Mouse (Mus musculus) spleen, adult 12 weeks (tissue): Measurements from ENCODE around the gene Myo9b.
"Not testable (repeated sequence)": the region's sequence is repeated elsewhere in the genome, so short reads cannot be mapped to it uniquely, and the experiment has no call there.

Experiments
- DNase-seq: peaks from one replicate; pipeline ENCODE4 v3.0.0; 2022; ENCODE audit warnings: low spot score

Gene Myo9b

DNA sequence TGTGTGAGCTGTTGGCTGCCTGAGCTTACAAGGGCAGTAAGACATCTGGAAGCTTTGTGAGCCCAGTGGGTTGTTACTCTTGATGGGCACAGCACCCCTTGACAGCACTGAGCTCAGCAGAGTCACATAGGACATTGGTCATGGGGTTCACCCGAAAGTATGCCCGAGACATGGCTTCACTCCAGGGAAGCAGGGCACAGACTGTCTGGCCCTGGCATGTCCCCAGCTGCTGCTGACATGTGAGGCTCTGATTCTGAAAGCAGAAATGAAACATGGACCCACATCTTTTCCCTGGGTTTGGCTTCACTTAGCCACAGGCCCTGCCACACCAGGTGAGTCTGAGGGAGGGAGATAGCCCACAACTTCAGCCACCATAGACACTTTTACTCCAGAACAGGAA is 24.3 kb downstream of the Myo9b start:
- DNase-seq = no peak

- no peak for DNase-seq
Observed at GRCm38 (mm10) chr8:71297439-71297838, 24.9 kb downstream of the Myo9b start.

DNA sequence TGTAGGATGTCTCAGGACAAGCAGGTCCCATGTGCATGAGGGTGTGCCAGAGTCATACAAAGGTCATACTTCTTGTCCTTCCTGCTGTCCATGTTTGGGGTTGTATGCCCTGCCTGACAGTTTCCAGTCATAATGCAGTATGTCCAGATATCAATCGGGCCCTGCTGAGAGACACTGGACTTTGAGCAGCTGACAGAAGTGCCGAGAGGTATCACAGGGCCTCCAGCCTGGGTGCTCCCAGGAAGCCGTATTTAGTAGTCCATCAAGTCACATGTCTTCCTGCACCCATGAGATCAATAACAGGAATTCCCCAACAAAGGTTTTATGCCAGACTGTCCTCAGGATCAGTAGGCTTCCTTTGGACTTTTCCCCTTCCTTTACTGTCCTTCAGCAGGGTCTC is 27.2 kb downstream of the Myo9b start:
- no peak for DNase-seq

GRCm38 (mm10) chr8:71302788-71303187 is 30.3 kb downstream of the Myo9b start:
- no peak for DNase-seq

- no peak for DNase-seq
Observed at GRCm38 (mm10) chr8:71303632-71304031, 31.1 kb downstream of the Myo9b start.

GRCm38 (mm10) chr8:71305988-71306387 is 33.5 kb downstream of the Myo9b start:
- no peak for DNase-seq

DNA sequence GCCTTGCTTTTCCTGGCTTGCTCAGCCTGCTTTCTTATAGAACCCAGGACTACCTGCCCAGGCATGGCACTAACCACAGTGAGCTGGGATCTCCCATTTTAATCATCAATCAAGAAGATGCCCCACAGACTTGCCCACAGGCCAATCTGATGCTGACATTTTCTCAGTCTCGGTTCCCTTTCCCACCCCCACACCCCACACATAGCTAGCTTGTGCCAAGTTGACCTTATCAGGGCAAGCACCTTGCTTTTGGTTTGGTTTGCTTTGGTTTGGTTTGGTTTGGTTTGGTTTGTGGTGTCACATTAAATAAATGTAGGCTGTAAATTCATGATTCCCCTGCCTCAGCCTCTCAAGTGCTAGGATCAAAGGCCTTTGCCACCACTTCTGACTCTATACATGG is 34.9 kb downstream of the Myo9b start:
- DNase-seq = no peak

DNA sequence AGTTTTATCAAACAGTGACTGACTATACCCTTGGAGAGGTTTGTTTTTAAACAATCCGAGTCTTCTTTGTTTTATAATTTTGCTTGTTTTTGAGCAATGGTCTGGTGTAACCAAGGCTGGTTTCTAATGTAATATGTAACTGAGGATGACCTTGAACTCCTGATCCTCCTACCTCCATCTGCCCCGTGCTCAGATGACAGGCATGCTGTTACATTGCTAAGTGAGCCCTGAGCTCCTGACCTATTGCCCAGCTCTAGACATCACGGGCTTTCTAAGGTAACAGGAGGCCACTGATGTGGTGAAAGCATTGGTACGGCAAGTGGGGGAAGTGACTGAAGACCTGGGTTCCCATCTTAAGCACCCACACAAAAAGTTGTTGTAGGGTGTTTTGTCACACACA is 35.4 kb downstream of the Myo9b start:
- DNase-seq = no peak

DNA sequence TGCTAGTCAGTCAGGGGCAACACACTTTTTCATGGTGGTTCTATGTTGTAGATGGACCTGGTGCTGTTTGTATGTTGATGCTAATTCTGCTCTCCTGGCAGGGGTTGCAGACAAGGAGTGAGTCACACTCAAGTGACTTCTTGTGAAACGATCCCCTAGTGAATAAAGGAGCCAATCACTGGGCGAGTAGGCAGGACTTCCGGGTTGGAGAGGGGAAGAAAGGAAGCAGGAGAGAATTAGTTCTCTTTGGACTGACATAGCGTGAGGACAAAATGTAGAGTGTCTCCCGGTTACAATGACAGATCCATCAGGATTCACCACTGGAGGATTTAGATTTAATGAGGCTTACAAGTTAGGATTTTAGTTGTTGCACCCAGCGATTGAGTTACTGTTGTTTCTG is 37.9 kb downstream of the Myo9b start:
- DNase-seq = no peak

DNA sequence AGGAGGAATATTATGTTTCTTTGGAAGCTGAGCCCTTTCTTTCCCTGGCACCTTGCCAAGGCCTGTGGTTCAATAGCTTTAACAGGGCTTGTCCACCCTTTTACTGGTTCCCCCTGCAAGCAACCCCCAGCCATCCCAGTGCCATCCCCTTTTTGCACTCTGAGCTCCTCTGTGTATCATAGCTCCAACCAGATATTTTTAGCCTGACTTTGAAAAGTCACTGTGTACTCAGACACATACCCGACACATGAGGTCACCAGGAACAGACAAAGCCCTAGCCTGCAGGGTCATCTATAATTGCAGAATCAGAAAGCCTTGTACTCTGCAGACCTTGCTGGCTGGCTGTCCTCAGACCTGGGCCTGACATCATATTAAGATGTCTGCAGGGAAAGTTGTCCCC is 40.2 kb downstream of the Myo9b start:
- no peak for DNase-seq

DNA sequence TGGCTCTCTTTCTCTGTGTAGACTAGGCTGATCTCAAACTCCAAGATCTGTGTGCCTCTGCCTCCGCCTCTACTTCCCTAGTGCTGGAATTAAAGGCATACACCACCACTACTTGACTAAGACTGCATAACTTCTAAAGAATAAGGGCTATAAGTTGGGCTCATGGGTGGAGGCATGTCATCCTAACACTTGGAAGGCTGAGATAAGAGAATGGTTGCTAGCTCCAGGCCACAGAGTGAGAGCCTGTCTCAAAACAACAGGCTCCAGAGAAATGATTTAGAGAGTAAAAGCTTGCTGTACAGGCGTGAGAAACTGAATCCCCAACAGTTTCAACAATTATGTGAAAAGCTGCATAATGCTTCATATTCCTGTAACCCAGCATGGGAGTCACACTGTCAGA is 41.4 kb downstream of the Myo9b start:
- DNase-seq = no peak

GRCm38 (mm10) chr8:71315972-71316371 is 43.5 kb downstream of the Myo9b start:
- no peak for DNase-seq

- DNase-seq = no peak
Observed at GRCm38 (mm10) chr8:71316486-71317031, 44.0 kb downstream of the Myo9b start.

GRCm38 (mm10) chr8:71318610-71319009 is 46.1 kb downstream of the Myo9b start:
- DNase-seq = not testable (repeated sequence)

GRCm38 (mm10) chr8:71319760-71320159 is 47.2 kb downstream of the Myo9b start:
- not testable (repeated sequence) for DNase-seq

- no peak for DNase-seq
Observed at GRCm38 (mm10) chr8:71322939-71323338, 50.4 kb downstream of the Myo9b start.

DNA sequence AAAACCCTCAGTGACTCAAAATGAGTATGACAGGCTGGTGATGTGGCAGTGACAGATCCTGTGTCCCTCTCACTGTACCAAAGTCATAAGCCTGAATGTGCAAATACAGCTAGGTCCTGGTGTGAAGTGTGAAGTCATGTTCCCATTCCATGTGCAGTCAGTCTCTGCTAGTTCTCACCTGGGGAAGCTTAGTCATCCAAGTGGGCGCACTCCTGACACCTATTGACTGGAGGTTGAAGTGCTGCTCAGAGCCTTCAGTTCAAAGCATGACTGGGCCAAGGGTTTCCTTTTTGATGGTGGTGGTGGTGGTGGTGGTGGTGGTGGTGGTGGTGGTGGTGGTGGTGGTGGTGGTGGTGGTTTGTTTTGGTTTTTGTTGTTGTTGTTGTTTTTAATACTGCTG is 52.3 kb downstream of the Myo9b start:
- no peak for DNase-seq

DNA sequence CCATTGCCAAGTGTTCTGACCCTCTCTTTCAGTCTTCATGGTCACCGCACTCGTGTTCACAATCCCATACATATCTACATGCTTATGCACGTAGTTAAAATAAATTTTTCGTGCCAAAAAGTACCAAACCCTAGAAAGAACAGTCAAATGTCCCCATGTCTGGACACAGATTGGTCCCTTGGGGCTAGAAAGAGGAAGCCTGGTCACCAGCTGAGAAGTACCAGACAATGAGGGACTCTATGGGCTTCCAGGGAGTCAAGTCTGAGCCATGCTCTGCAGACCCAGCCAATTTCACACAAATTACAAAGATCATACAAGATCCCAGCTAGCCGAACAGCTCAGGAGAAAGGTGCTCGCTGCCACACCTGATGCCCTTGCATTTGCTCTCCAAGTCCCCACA is 65.3 kb downstream of the Myo9b start:
- DNase-seq = not testable (repeated sequence)

GRCm38 (mm10) chr8:71340625-71341024 is 68.1 kb downstream of the Myo9b start:
- DNase-seq = peak; percentile 18

DNA sequence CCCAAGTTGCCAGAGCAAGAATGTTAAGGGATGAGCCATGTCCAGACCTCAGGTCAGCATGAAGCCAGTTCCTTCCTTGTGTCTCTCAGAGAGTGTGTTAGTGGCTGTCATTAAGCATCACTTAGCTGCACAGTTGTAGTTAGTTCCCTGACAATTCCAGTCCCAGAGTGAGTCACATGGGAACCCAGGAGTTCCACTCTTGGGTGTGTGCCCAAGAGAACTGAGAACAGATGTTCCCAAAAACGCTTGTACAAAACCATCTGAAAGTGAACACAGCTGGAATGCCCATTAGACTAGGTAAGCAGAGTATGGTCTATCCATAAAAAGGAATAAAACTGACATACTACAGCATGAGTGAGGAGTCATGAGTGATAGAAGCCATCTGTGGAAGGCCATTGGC is 74.1 kb downstream of the Myo9b start:
- DNase-seq = no peak

- no peak for DNase-seq
Observed at GRCm38 (mm10) chr8:71351117-71351516, 78.6 kb downstream of the Myo9b start.

DNA sequence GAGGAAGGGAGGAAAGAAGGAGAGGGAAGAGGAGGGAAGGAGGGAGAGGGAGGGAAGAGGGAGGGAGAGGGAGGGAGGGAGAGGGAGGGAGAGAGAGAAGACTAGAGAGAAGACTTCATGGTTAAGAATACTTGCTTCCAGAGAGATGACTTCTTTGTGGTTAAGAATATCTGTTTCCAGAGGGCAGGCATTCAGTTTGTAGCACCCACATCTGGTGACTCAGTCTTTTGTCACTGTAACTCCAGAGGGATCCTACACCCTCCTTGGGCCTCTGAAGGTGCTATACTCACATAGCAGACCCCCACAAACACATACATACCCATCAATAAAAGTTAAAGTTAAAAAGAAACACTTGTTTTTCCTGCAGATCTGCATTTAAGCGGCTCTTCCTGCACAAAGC is 79.0 kb downstream of the Myo9b start:
- DNase-seq = no peak

DNA sequence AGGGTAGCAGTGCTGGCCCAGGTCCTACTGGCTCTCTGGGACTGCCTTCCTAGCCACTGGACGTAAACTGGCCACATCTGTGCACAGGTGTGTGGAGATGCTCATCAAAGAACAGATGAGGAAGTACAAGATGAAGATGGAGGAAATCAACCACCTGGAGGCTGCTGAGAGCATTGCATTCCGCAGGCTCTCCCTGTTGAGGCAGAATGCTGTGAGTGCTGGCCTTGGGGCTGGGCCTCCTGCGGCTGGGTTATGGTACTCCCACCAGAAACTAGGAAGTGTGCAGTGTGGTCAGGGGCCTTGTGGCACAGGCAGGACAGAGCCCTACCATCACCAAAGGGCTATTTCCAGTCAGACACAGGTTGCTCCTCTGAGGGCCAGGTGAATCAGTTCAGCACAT is 85.5 kb downstream of the Myo9b start:
- DNase-seq = no peak

DNA sequence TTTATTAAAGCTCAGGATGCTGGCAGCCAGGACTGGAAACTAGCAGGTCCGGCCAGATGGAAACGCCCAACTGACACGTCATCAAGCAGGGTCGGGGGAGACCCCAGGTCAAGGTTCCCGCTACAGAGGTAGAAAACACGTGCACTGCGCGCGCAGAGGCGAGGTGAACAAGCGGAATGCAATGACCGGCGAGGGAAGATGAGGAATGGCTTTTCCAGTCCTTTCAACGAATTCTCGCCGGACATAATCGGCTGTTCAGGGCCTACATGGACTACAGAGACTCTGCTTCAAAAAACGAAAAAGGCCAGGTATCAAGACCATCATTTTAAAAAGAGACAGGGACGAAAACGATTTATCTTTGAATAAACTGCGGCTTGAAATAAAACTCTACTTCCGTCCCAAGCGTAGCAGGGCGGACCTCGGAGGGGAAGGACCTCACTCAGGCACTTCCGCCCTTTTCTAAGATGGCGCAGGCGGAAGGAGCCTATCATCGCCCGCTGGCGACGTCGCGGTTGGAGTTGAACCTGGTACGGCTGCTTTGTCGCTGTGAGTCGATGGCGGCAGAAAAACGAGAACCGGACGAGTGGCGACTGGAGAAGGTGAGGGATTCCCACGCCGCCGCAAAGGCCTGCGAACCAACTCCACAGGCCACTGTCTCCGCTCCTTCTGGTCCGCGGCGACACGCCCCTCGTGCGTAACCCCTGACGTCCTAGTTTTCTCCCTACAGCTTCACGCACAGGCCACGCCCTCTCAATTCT is 94.4 kb downstream of the Myo9b start, which contains the start of gene Use1:
TSS of gene Use1 (plus strand) at position 78 of the 758 bp plus-strand sequence.
- peak; percentile 85 for DNase-seq
